Mouse (Mus musculus) brain, embryonic 14.5 days (tissue): ENCODE measurements around the gene Mettl24. TPM values are rescaled to one million over a fixed set of nuclear protein-coding genes. Genes with fewer than 3 reads are reported as not detected.
A peak's percentile ranks its signal among the peaks of the same experiment; 100 is the strongest.

ENCODE experiments used
- DNase-seq: peaks from one replicate; pipeline ENCODE4 v3.0.0-alpha.2; 2011; ENCODE audit warnings: low read depth
- CTCF ChIP-seq: fragments of 200-500 bp; IDR thresholded peaks from 2 replicates; pipeline ENCODE4 v1.5.1; 2012; ENCODE audit warnings: inconsistent platforms, mild to moderate bottlenecking, moderate library complexity, borderline replicate concordance; ENCODE audit not compliant: insufficient read depth, insufficient read length; ENCODE audit errors: extremely low read depth
- POLR2A ChIP-seq: fragments of 200-500 bp; IDR thresholded peaks from 2 replicates; pipeline ENCODE4 v1.6.1; 2012; ENCODE audit warnings: mild to moderate bottlenecking, inconsistent platforms, borderline replicate concordance; ENCODE audit not compliant: poor library complexity, insufficient read depth, insufficient read length, severe bottlenecking; ENCODE audit errors: extremely low read depth
- polyA plus RNA-seq: library from polyadenylated mRNA; depleted of rRNA; stranded (reverse); fragments of >200 nt; gene quantifications from 2 replicates; pipeline ENCODE4 v1.2.3, GENCODE M21; 2012; rRNA removed

Mettl24 gene
- polyA plus RNA-seq, 1 experiment: 0.26 TPM

- TF ChIP-seq CTCF (no peak), POLR2A (no peak)
- no peak for DNase-seq
Observed at GRCm38 (mm10) chr10:40831267-40831666, 148.2 kb downstream of the Mettl24 start.

GRCm38 (mm10) chr10:40840086-40840485, 157.0 kb downstream of the Mettl24 start:
- TF ChIP-seq CTCF (no peak), POLR2A (no peak)
- DNase-seq: no peak

GRCm38 (mm10) chr10:40843841-40844240, 160.8 kb downstream of the Mettl24 start:
- TF ChIP-seq POLR2A (no peak), CTCF (no peak)
- no peak for DNase-seq

- peak; percentile 41 for DNase-seq
Observed at GRCm38 (mm10) chr10:40844546-40844945, 161.5 kb downstream of the Mettl24 start.

GRCm38 (mm10) chr10:40845626-40846025, 162.5 kb downstream of the Mettl24 start:
- TF ChIP-seq CTCF (no peak), POLR2A (no peak)
- no peak for DNase-seq

More at GRCm38 (mm10) chr10:40844546-40844945, 161.5 kb downstream of the Mettl24 start:
- no peak for TF ChIP-seq CTCF
- no peak for TF ChIP-seq POLR2A

GRCm38 (mm10) chr10:40847176-40847874, 164.2 kb downstream of the Mettl24 start:
- no peak for TF ChIP-seq POLR2A
- TF ChIP-seq CTCF: no peak
- peak; percentile 28 for DNase-seq

- no peak for DNase-seq
- TF ChIP-seq CTCF (no peak), POLR2A (no peak)
Observed at GRCm38 (mm10) chr10:40850644-40851043, 167.6 kb downstream of the Mettl24 start.

- TF ChIP-seq POLR2A: no peak
- TF ChIP-seq CTCF: no peak
Observed at GRCm38 (mm10) chr10:40851138-40851537, 168.1 kb downstream of the Mettl24 start.

GRCm38 (mm10) chr10:40855616-40856015, 172.5 kb downstream of the Mettl24 start:
- no peak for DNase-seq
- TF ChIP-seq POLR2A (no peak), CTCF (no peak)

More at GRCm38 (mm10) chr10:40851138-40851537, 168.1 kb downstream of the Mettl24 start:
- no peak for DNase-seq

GRCm38 (mm10) chr10:40856703-40857102, 173.6 kb downstream of the Mettl24 start:
- TF ChIP-seq CTCF: no peak
- no peak for TF ChIP-seq POLR2A
- no peak for DNase-seq

GRCm38 (mm10) chr10:40857599-40857998, 174.5 kb downstream of the Mettl24 start:
- no peak for TF ChIP-seq POLR2A
- TF ChIP-seq CTCF: no peak
- DNase-seq: peak; percentile 66

Other genes with a start within 250 kb of the Mettl24 start
- not detected in 2 replicates for gene Slc22a16, start 112.9 kb upstream of the Mettl24 start, polyA plus RNA-seq
- gene Ddo, start 53.3 kb upstream of the Mettl24 start, polyA plus RNA-seq: 0.69 and 0.83 TPM in 2 replicates
- gene Cdc40, start 200.0 kb downstream of the Mettl24 start, polyA plus RNA-seq: 21.5 and 24.4 TPM in 2 replicates
- gene Wasf1, start 200.2 kb downstream of the Mettl24 start, polyA plus RNA-seq: 63.5 and 90.5 TPM in 2 replicates